Mouse (Mus musculus) urinary bladder, postnatal 4 days (tissue): Measurements from ENCODE around the gene Ncor1.
"Not testable (repeated sequence)": the region's sequence is repeated elsewhere in the genome, so short reads cannot be mapped to it uniquely, and the experiment has no call there.

Source experiments
- DNase-seq, 2 experiments: peaks; one replicate each; pipeline ENCODE4 v3.0.0; 2021 to 2022; ENCODE audit warnings: low spot score in 2 of 2

Gene Ncor1

GRCm38 (mm10) chr11:62458276-62458724 is at the start of gene Ncor1, which contains the start of gene Pigl:
Gene Ncor1, minus strand, starts transcription at chr11:62458541.
Gene Pigl, plus strand, starts transcription at chr11:62458460.
- peak; percentile 79 to 82 for DNase-seq

- DNase-seq = no peak
Observed at GRCm38 (mm10) chr11:62507683-62508082, 49.3 kb upstream of the Ncor1 start.

GRCm38 (mm10) chr11:62500529-62500928 is 42.2 kb upstream of the Ncor1 start:
- DNase-seq = no peak

- no peak for DNase-seq
Observed at GRCm38 (mm10) chr11:62498802-62499201, 40.5 kb upstream of the Ncor1 start.

GRCm38 (mm10) chr11:62497181-62497580 is 38.8 kb upstream of the Ncor1 start:
- no peak for DNase-seq

- DNase-seq = no peak
Observed at GRCm38 (mm10) chr11:62496151-62496715, 37.9 kb upstream of the Ncor1 start.

GRCm38 (mm10) chr11:62495276-62495801 is 37.0 kb upstream of the Ncor1 start:
- peak; percentile 29 to 61 for DNase-seq

- DNase-seq = peak in 1 of 2 experiments; percentile 31
Observed at GRCm38 (mm10) chr11:62494754-62495275, 36.5 kb upstream of the Ncor1 start.

- DNase-seq = no peak
Observed at GRCm38 (mm10) chr11:62493701-62494100, 35.4 kb upstream of the Ncor1 start.

- no peak for DNase-seq
Observed at GRCm38 (mm10) chr11:62487540-62488350, 29.4 kb upstream of the Ncor1 start.

GRCm38 (mm10) chr11:62486949-62487348 is 28.6 kb upstream of the Ncor1 start:
- no peak for DNase-seq

GRCm38 (mm10) chr11:62479581-62479980 is 21.2 kb upstream of the Ncor1 start:
- no peak for DNase-seq

- no peak for DNase-seq
Observed at GRCm38 (mm10) chr11:62478931-62479330, 20.6 kb upstream of the Ncor1 start.

GRCm38 (mm10) chr11:62476156-62476555 is 17.8 kb upstream of the Ncor1 start:
- no peak for DNase-seq

- no peak for DNase-seq
Observed at GRCm38 (mm10) chr11:62473516-62473915, 15.2 kb upstream of the Ncor1 start.

GRCm38 (mm10) chr11:62470451-62470850 is 12.1 kb upstream of the Ncor1 start:
- no peak for DNase-seq

GRCm38 (mm10) chr11:62467289-62467688 is 8.9 kb upstream of the Ncor1 start:
- not testable (repeated sequence) for DNase-seq

- no peak for DNase-seq
Observed at GRCm38 (mm10) chr11:62466546-62466945, 8.2 kb upstream of the Ncor1 start.

- no peak for DNase-seq
Observed at GRCm38 (mm10) chr11:62465849-62466248, 7.5 kb upstream of the Ncor1 start.

- DNase-seq = no peak
Observed at GRCm38 (mm10) chr11:62464696-62465095, 6.4 kb upstream of the Ncor1 start.

GRCm38 (mm10) chr11:62463225-62463915 is 5.0 kb upstream of the Ncor1 start:
- no peak for DNase-seq

- not testable (repeated sequence) for DNase-seq
Observed at GRCm38 (mm10) chr11:62462529-62462928, 4.2 kb upstream of the Ncor1 start.
